Mouse (Mus musculus): ENCODE measurements around the gene Tas2r119. TPM values are rescaled to one million over a fixed set of nuclear protein-coding genes. Genes with fewer than 3 reads are reported as not detected.

Tas2r119 gene
- not detected in 2 replicates for polyA plus RNA-seq (2016; fragmentation: Nextera tagmentation; extraction: Ambion mirVana)

GRCm38 (mm10) chr15:32176989-32177388, at the start of gene Tas2r119:
Gene Tas2r119, plus strand, starts transcription at chr15:32177289.
- H3K9me3 ChIP-seq = no peaks in the 10 kb centered on the region
- WGBS = 82% methylated on average over 4 of the region's 4 CpGs
- H3K4me3 ChIP-seq = no peak within 1 kb of the TSS
- H3K27me3 ChIP-seq (ENCODE audit: insufficient read depth, poor library complexity, severe bottlenecking) = no peaks in the 10 kb centered on the region
- no peak for DNase-seq (ENCODE audit: low spot score)
- H3K4me1 ChIP-seq = no peaks in the 10 kb centered on the region
- no peak within 1 kb of the TSS for H3K27ac ChIP-seq
- H3K36me3 ChIP-seq = no peaks in the 10 kb centered on the region

- DNase-seq (ENCODE audit: low spot score) = no peak
- no peaks in the 10 kb centered on the region for H3K9me3 ChIP-seq
- no peak overlapping the region for H3K4me3 ChIP-seq
- H3K27me3 ChIP-seq (ENCODE audit: insufficient read depth, poor library complexity, severe bottlenecking) = no peaks in the 10 kb centered on the region
- no peak overlapping the region for H3K27ac ChIP-seq
- no peaks in the 10 kb centered on the region for H3K36me3 ChIP-seq
- WGBS = 88% methylated on average over 7 of the region's 7 CpGs
- H3K4me1 ChIP-seq = no peaks in the 10 kb centered on the region
Observed at GRCm38 (mm10) chr15:32132315-32132714, 44.8 kb upstream of the Tas2r119 start.

- DNase-seq (ENCODE audit: low spot score) = no peak
- H3K36me3 ChIP-seq = no peaks in the 10 kb centered on the region
- H3K4me3 ChIP-seq = no peak overlapping the region
- no peaks in the 10 kb centered on the region for H3K9me3 ChIP-seq
- H3K4me1 ChIP-seq = no peaks in the 10 kb centered on the region
- no peaks in the 10 kb centered on the region for H3K27me3 ChIP-seq (ENCODE audit: insufficient read depth, poor library complexity, severe bottlenecking)
- no peak overlapping the region for H3K27ac ChIP-seq
Observed at GRCm38 (mm10) chr15:32141657-32142056, 35.4 kb upstream of the Tas2r119 start.

GRCm38 (mm10) chr15:32144269-32144668, 32.8 kb upstream of the Tas2r119 start:
- DNase-seq (ENCODE audit: low spot score) = no peak
- Histone ChIP-seq H3K4me3 (no peak overlapping the region), H3K27ac (no peak overlapping the region), H3K4me1 (no peaks in the 10 kb centered on the region), H3K27me3 (ENCODE audit: insufficient read depth, poor library complexity, severe bottlenecking) (no peaks in the 10 kb centered on the region), H3K9me3 (no peaks in the 10 kb centered on the region), H3K36me3 (no peaks in the 10 kb centered on the region)
- 53% methylated on average over 3 of the region's 3 CpGs for WGBS

- H3K4me3 ChIP-seq = no peak overlapping the region
- no peaks in the 10 kb centered on the region for H3K36me3 ChIP-seq
- H3K27ac ChIP-seq = no peak overlapping the region
- no peaks in the 10 kb centered on the region for H3K9me3 ChIP-seq
- 90% methylated on average over 2 of the region's 2 CpGs for WGBS
- peak; percentile 9 for DNase-seq (ENCODE audit: low spot score)
- no peaks in the 10 kb centered on the region for H3K4me1 ChIP-seq
- H3K27me3 ChIP-seq (ENCODE audit: insufficient read depth, poor library complexity, severe bottlenecking) = no peaks in the 10 kb centered on the region
Observed at GRCm38 (mm10) chr15:32153404-32153803, 23.7 kb upstream of the Tas2r119 start.

GRCm38 (mm10) chr15:32153857-32154449, 23.1 kb upstream of the Tas2r119 start:
- Histone ChIP-seq H3K4me1 (no peaks in the 10 kb centered on the region), H3K27ac (no peak overlapping the region), H3K9me3 (no peaks in the 10 kb centered on the region), H3K36me3 (no peaks in the 10 kb centered on the region), H3K27me3 (ENCODE audit: insufficient read depth, poor library complexity, severe bottlenecking) (no peaks in the 10 kb centered on the region), H3K4me3 (no peak overlapping the region)
- peak; percentile 68 for DNase-seq (ENCODE audit: low spot score)
- 74% methylated on average over 11 of the region's 11 CpGs for WGBS

- no peak for DNase-seq (ENCODE audit: low spot score)
- Histone ChIP-seq H3K27me3 (ENCODE audit: insufficient read depth, poor library complexity, severe bottlenecking) (no peaks in the 10 kb centered on the region), H3K27ac (no peak overlapping the region), H3K4me3 (no peak overlapping the region), H3K9me3 (no peaks in the 10 kb centered on the region), H3K4me1 (no peaks in the 10 kb centered on the region), H3K36me3 (no peaks in the 10 kb centered on the region)
- 85% methylated on average over 5 of the region's 5 CpGs for WGBS
Observed at GRCm38 (mm10) chr15:32156126-32156525, 21.0 kb upstream of the Tas2r119 start.

GRCm38 (mm10) chr15:32160281-32160680, 16.8 kb upstream of the Tas2r119 start:
- DNase-seq (ENCODE audit: low spot score) = no peak
- H3K9me3 ChIP-seq = no peaks in the 10 kb centered on the region
- no peaks in the 10 kb centered on the region for H3K36me3 ChIP-seq
- no peak overlapping the region for H3K27ac ChIP-seq
- peaks cover 6% of the 10 kb centered on the region for H3K4me1 ChIP-seq
- no peaks in the 10 kb centered on the region for H3K27me3 ChIP-seq (ENCODE audit: insufficient read depth, poor library complexity, severe bottlenecking)
- no peak overlapping the region for H3K4me3 ChIP-seq

GRCm38 (mm10) chr15:32171764-32172163, 5.3 kb upstream of the Tas2r119 start:
- 61% methylated on average over 6 of the region's 6 CpGs for WGBS
- H3K27me3 ChIP-seq (ENCODE audit: insufficient read depth, poor library complexity, severe bottlenecking) = no peaks in the 10 kb centered on the region
- H3K4me1 ChIP-seq = no peaks in the 10 kb centered on the region
- no peak overlapping the region for H3K4me3 ChIP-seq
- H3K9me3 ChIP-seq = no peaks in the 10 kb centered on the region
- no peak overlapping the region for H3K27ac ChIP-seq
- no peaks in the 10 kb centered on the region for H3K36me3 ChIP-seq
- DNase-seq (ENCODE audit: low spot score) = no peak

- no peak overlapping the region for H3K4me3 ChIP-seq
- WGBS = 78% methylated on average over 9 of the region's 9 CpGs
- H3K27ac ChIP-seq = no peak overlapping the region
- H3K9me3 ChIP-seq = no peaks in the 10 kb centered on the region
- no peak for DNase-seq (ENCODE audit: low spot score)
- H3K4me1 ChIP-seq = no peaks in the 10 kb centered on the region
- no peaks in the 10 kb centered on the region for H3K27me3 ChIP-seq (ENCODE audit: insufficient read depth, poor library complexity, severe bottlenecking)
- no peaks in the 10 kb centered on the region for H3K36me3 ChIP-seq
Observed at GRCm38 (mm10) chr15:32172175-32172987, 4.7 kb upstream of the Tas2r119 start.

GRCm38 (mm10) chr15:32172988-32173329, 4.1 kb upstream of the Tas2r119 start:
- H3K27ac ChIP-seq = no peak overlapping the region
- DNase-seq (ENCODE audit: low spot score) = no peak

GRCm38 (mm10) chr15:32180010-32180725, 3.1 kb downstream of the Tas2r119 start:
- no peak for DNase-seq (ENCODE audit: low spot score)
- WGBS = 82% methylated on average over 1 of the region's 1 CpGs
- Histone ChIP-seq H3K4me1 (no peaks in the 10 kb centered on the region), H3K9me3 (no peaks in the 10 kb centered on the region), H3K27ac (no peak overlapping the region), H3K36me3 (no peaks in the 10 kb centered on the region), H3K27me3 (ENCODE audit: insufficient read depth, poor library complexity, severe bottlenecking) (no peaks in the 10 kb centered on the region), H3K4me3 (no peak overlapping the region)

More at GRCm38 (mm10) chr15:32172988-32173329, 4.1 kb upstream of the Tas2r119 start:
- no peaks in the 10 kb centered on the region for H3K27me3 ChIP-seq (ENCODE audit: insufficient read depth, poor library complexity, severe bottlenecking)
- H3K36me3 ChIP-seq = no peaks in the 10 kb centered on the region
- H3K4me3 ChIP-seq = no peak overlapping the region
- 82% methylated on average over 2 of the region's 2 CpGs for WGBS
- H3K4me1 ChIP-seq = no peaks in the 10 kb centered on the region
- no peaks in the 10 kb centered on the region for H3K9me3 ChIP-seq

GRCm38 (mm10) chr15:32182026-32182425, 4.9 kb downstream of the Tas2r119 start:
- DNase-seq (ENCODE audit: low spot score) = no peak
- H3K4me3 ChIP-seq = no peak overlapping the region
- no peak overlapping the region for H3K27ac ChIP-seq
- no peaks in the 10 kb centered on the region for H3K4me1 ChIP-seq
- WGBS = 95% methylated on average over 1 of the region's 1 CpGs
- H3K36me3 ChIP-seq = no peaks in the 10 kb centered on the region
- H3K27me3 ChIP-seq (ENCODE audit: insufficient read depth, poor library complexity, severe bottlenecking) = no peaks in the 10 kb centered on the region
- H3K9me3 ChIP-seq = no peaks in the 10 kb centered on the region
